Mouse (Mus musculus): ENCODE results near the gene Pecam1.

DNA sequence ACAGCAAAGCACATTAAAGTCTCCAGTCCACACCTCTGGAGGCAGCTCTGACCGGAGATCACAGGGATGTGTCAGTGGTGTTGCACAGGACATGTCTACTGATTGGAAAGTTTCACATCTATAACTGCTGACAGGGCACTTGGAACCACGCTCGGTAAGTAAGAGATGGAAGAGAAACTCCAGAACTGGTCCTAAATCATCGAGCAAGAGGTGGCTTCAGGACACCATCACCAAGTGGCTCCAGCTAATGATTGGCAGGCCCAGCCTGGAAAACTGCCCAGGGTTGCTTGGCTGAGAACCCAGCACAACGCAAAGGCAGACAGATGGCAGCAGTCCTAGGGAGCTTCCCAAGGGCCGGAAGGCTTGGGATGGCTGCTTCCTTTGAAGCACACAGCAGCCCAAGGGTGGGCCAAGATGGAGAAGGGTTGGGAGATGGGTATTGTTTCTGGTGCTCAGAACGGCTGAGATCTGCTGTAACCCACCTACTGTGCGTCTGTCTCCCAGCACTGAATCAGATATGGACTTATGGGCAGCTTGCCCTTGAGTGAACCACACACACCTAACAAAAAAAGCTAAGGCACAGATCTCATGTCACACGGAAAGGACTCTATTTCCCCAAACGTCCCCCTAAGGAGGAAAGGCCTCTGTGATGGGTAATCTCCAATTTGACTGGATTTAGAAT, 72.4 kb downstream of the Pecam1 start:
- TF ChIP-seq EP300 (IDR thresholded peaks at IDR 0.05; ENCODE audit: insufficient read depth, low read depth, low read length) (no peak), POLR2A (IDR thresholded peaks at IDR 0.05; ENCODE audit: insufficient read depth, low read length) (no peak)
